Mouse (Mus musculus) cerebellum, adult (tissue): ENCODE measurements around the gene Zfp932.
"Not testable (repeated sequence)": the region's sequence is repeated elsewhere in the genome, so short reads cannot be mapped to it uniquely, and the experiment has no call there.

Source experiments
- ATAC-seq: cut with Nextera tagmentation; 2 replicates; pipeline ENCODE4 v1.9.2; 2017; ENCODE audit warnings: mild to moderate bottlenecking, moderate library complexity, mixed read lengths; ENCODE audit not compliant: insufficient number of reproducible peaks, low FRiP score, low TSS enrichment

Zfp932 gene

GRCm38 (mm10) chr5:109996026-109996937 lies at the start of gene Zfp932:
Gene Zfp932, plus strand, starts transcription at chr5:109996521.
- ATAC-seq = not testable (repeated sequence)

GRCm38 (mm10) chr5:109950281-109950680 lies 46.0 kb upstream of the Zfp932 start:
- ATAC-seq = no peak

GRCm38 (mm10) chr5:109980743-109981142 lies 15.6 kb upstream of the Zfp932 start:
- ATAC-seq = not testable (repeated sequence)

- ATAC-seq = not testable (repeated sequence)
These were observed 860 bp upstream of the Zfp932 start for GRCm38 (mm10) chr5:109995461-109995860.

DNA sequence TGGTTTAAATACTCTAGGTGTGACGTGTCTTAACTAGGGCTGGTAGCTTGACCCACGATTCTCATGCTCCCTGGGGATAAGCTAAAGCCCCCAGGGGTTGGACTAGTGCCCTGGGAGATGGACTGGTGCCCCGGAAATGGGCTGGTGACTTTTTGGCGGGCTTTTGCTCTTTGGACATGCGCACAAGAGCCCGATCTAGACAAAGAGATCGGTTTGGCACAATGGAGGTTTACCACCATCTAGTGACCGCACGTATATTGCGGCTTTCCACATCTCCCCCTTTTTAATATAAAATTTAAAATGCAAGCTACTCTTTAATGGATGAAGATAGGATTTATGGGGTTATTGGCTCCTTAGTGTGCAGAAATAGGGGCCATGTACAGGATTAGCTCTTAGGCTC lies 19.5 kb downstream of the Zfp932 start:
- ATAC-seq = not testable (repeated sequence)

- no peak for ATAC-seq
These were observed 27.0 kb downstream of the Zfp932 start for GRCm38 (mm10) chr5:110023273-110023672.

- not testable (repeated sequence) for ATAC-seq
These were observed 27.5 kb downstream of the Zfp932 start for GRCm38 (mm10) chr5:110023694-110024427.

GRCm38 (mm10) chr5:110057637-110058408 lies 61.5 kb downstream of the Zfp932 start:
- ATAC-seq = peak; percentile 98
